Mouse (Mus musculus) ES-E14 (cell line): Measurements from ENCODE around the gene Ahdc1. TPM values are rescaled to one million over a fixed set of nuclear protein-coding genes. Genes with fewer than 3 reads are reported as not detected.

ENCODE experiments used
- DNase-seq: peaks from one replicate; pipeline ENCODE4 v3.0.0-alpha.2; 2013; ENCODE audit warnings: low read depth, low spot score
- H3K27ac ChIP-seq: 2 replicates; pipeline ENCODE4 v1.5.1; 2012; ENCODE audit warnings: low read depth, mild to moderate bottlenecking, low read length, moderate library complexity, mixed read lengths; ENCODE audit not compliant: poor library complexity, insufficient read depth, severe bottlenecking
- H3K36me3 ChIP-seq: 2 replicates; pipeline ENCODE4 v1.6.1; 2012; ENCODE audit warnings: mild to moderate bottlenecking, low read length, moderate library complexity, mixed read lengths; ENCODE audit not compliant: control insufficient read depth, poor library complexity, insufficient read depth, severe bottlenecking
- H3K4me1 ChIP-seq, 2 experiments: fragments of 150-350 bp in 1 of 2; sonication (generic) in 1 of 2; 2 replicates each; pipeline ENCODE4 v1.6.1; 2012; ENCODE audit warnings: low read length in 2 of 2, mild to moderate bottlenecking in 1 of 2, mixed read lengths in 1 of 2; ENCODE audit not compliant: control insufficient read depth in 2 of 2, insufficient read depth in 2 of 2, poor library complexity in 1 of 2
- H3K4me3 ChIP-seq, 2 experiments: fragments of 150-350 bp in 1 of 2; sonication (generic) in 1 of 2; 2 replicates each; pipeline ENCODE4 v1.5.1; 2012; ENCODE audit warnings: low read length in 2 of 2, low read depth in 1 of 2, mild to moderate bottlenecking in 1 of 2, mixed read lengths in 1 of 2; ENCODE audit not compliant: insufficient read depth in 1 of 2, poor library complexity in 1 of 2, severe bottlenecking in 1 of 2
- H3K9ac ChIP-seq: 2 replicates; pipeline ENCODE4 v1.6.1; 2012; ENCODE audit warnings: low read depth, mild to moderate bottlenecking, low read length, mixed read lengths; ENCODE audit not compliant: poor library complexity, insufficient read depth, severe bottlenecking
- H3K9me3 ChIP-seq: fragments of 150-350 bp; sonication (generic); 2 replicates; pipeline ENCODE4 v1.6.1; 2012; ENCODE audit warnings: low read depth, mild to moderate bottlenecking, low read length; ENCODE audit not compliant: control insufficient read depth, insufficient read depth
- CHD2 ChIP-seq: IDR thresholded peaks from 2 replicates; pipeline ENCODE4 v1.6.1; 2014; ENCODE audit warnings: mild to moderate bottlenecking, low read depth, low read length, inconsistent platforms
- HCFC1 ChIP-seq: IDR thresholded peaks from 2 replicates; pipeline ENCODE4 v1.6.1; 2012; ENCODE audit warnings: low read length, inconsistent platforms, borderline replicate concordance; ENCODE audit not compliant: insufficient read depth
- MAFK ChIP-seq: IDR thresholded peaks from 2 replicates; pipeline ENCODE4 v1.6.1; 2014; ENCODE audit warnings: mild to moderate bottlenecking, low read depth, low read length, inconsistent platforms; ENCODE audit not compliant: insufficient read depth
- ZC3H11A ChIP-seq: IDR thresholded peaks from 2 replicates; pipeline ENCODE4 v1.6.1; 2012; ENCODE audit warnings: low read depth, mild to moderate bottlenecking, inconsistent platforms, low read length, borderline replicate concordance
- ZNF384 ChIP-seq: IDR thresholded peaks from 2 replicates; pipeline ENCODE4 v1.6.1; 2012; ENCODE audit warnings: low read depth, low read length, inconsistent platforms
- in situ Hi-C, 2 experiments: fragments of 600-800 bp; cut with MboI; formaldehyde crosslinking; loops; one replicate each; pipeline ENCODE4 v1.15.1; 2025; ENCODE audit warnings: low sequenced_read_pairs in 2 of 2, inconsistent platforms in 1 of 2; ENCODE audit not compliant: unreplicated experiment in 2 of 2
- total RNA-seq: library from RNA; depleted of rRNA; stranded (reverse); fragments of 300-350 nt; gene quantifications from 2 replicates; pipeline ENCODE4 v1.2.3, GENCODE M21; 2012

Ahdc1 gene
- total RNA-seq, 1 experiment, result 61.8 TPM

- DNase-seq, result no peak
- in situ Hi-C loops, result loop anchor here in 1 of 2 experiments (25.0 kb wide), 1 partner anchor 272 kb away; the partner anchor contains the start of gene Tmem222
- Histone ChIP-seq H3K9me3 (no peaks in the 10 kb centered on the region), H3K4me3 (no peak overlapping the region), H3K36me3 (peaks cover 2% of the 10 kb centered on the region; the same call in 1 of the 2 replicates), H3K27ac (no peak overlapping the region), H3K9ac (no peak overlapping the region), H3K4me1 (peaks cover 4 to 35% of the 10 kb centered on the region in 2 experiments; a peak in 3 of 4 replicates)
- TF ChIP-seq ZC3H11A, result no peak
- no peak for TF ChIP-seq ZNF384
- TF ChIP-seq HCFC1, result no peak
- no peak for TF ChIP-seq CHD2
- TF ChIP-seq MAFK, result no peak
These were observed 4.0 kb downstream of the Ahdc1 start for GRCm38 (mm10) chr4:133014896-133015709.

GRCm38 (mm10) chr4:133015710-133016651 lies 4.9 kb downstream of the Ahdc1 start:
- Histone ChIP-seq H3K27ac (no peak overlapping the region), H3K4me3 (no peak overlapping the region), H3K9me3 (no peaks in the 10 kb centered on the region), H3K36me3 (peaks cover 2% of the 10 kb centered on the region; the same call in 1 of the 2 replicates), H3K9ac (no peak overlapping the region), H3K4me1 (peaks cover 10 to 39% of the 10 kb centered on the region in 2 experiments)
- no peak for TF ChIP-seq ZNF384
- in situ Hi-C loops, result loop anchor here in 1 of 2 experiments (25.0 kb wide), 1 partner anchor 271 kb away; the partner anchor contains the start of gene Tmem222
- no peak for DNase-seq

GRCm38 (mm10) chr4:133016677-133017415 lies 5.8 kb downstream of the Ahdc1 start:
- H3K4me3 ChIP-seq, result no peak overlapping the region
- no peaks in the 10 kb centered on the region for H3K9me3 ChIP-seq
- in situ Hi-C loops, result loop anchor here in 1 of 2 experiments (25.0 kb wide), 1 partner anchor 270 kb away; the partner anchor contains the start of gene Tmem222
- TF ChIP-seq MAFK (no peak), CHD2 (no peak), ZC3H11A (no peak), ZNF384 (no peak), HCFC1 (no peak)
- no peak overlapping the region for H3K27ac ChIP-seq
- H3K36me3 ChIP-seq, result peaks cover 2% of the 10 kb centered on the region; the same call in 1 of the 2 replicates
- H3K9ac ChIP-seq, result no peak overlapping the region
- H3K4me1 ChIP-seq, result peaks cover 15 to 43% of the 10 kb centered on the region in 2 experiments
- DNase-seq, result no peak

- Histone ChIP-seq H3K4me1 (peaks cover 15 to 51% of the 10 kb centered on the region in 2 experiments), H3K27ac (no peak overlapping the region), H3K9me3 (no peaks in the 10 kb centered on the region), H3K4me3 (no peak overlapping the region), H3K9ac (no peak overlapping the region), H3K36me3 (peaks cover 2% of the 10 kb centered on the region; the same call in 1 of the 2 replicates)
- in situ Hi-C loops, result loop anchor here in 1 of 2 experiments (25.0 kb wide), 1 partner anchor 270 kb away; the partner anchor contains the start of gene Tmem222
- no peak for DNase-seq
- TF ChIP-seq MAFK, result no peak
- no peak for TF ChIP-seq ZC3H11A
These were observed 6.7 kb downstream of the Ahdc1 start for GRCm38 (mm10) chr4:133017597-133018262.
